Mouse (Mus musculus) heart, embryonic 16.5 days (tissue): Measurements from ENCODE around the gene Prdx6. TPM values are rescaled to one million over a fixed set of nuclear protein-coding genes. Genes with fewer than 3 reads are reported as not detected.

Experiments used
- ATAC-seq: fragments of 200-750 bp; cut with Nextera tagmentation; replicated peaks from 2 replicates; pipeline ENCODE4 v1.8.0; 2017; ENCODE audit warnings: moderate number of reproducible peaks; ENCODE audit not compliant: insufficient read depth, low FRiP score; ENCODE audit errors: extremely low read depth
- H3K27ac ChIP-seq: fragments of 300-500 bp; sonication (generic); 2 replicates; pipeline ENCODE4 v1.5.1; 2014; ENCODE audit warnings: mild to moderate bottlenecking, low read length, control low read depth, moderate library complexity
- H3K27me3 ChIP-seq: fragments of 300-500 bp; sonication (generic); 2 replicates; pipeline ENCODE4 v1.6.1; 2014; ENCODE audit warnings: low read length, mixed read lengths; ENCODE audit not compliant: control insufficient read depth, insufficient read depth
- H3K36me3 ChIP-seq: fragments of 300-500 bp; sonication (generic); 2 replicates; pipeline ENCODE4 v1.6.1; 2014; ENCODE audit not compliant: control insufficient read depth, insufficient read depth
- H3K4me1 ChIP-seq: fragments of 300-500 bp; sonication (generic); 2 replicates; pipeline ENCODE4 v1.6.1; 2014; ENCODE audit warnings: low read length, mixed read lengths; ENCODE audit not compliant: control insufficient read depth, insufficient read depth
- H3K4me2 ChIP-seq: fragments of 300-500 bp; sonication (generic); 2 replicates; pipeline ENCODE4 v1.6.1; 2014; ENCODE audit warnings: low read depth, mild to moderate bottlenecking, control low read depth, low read length
- H3K4me3 ChIP-seq: fragments of 300-500 bp; sonication (generic); 2 replicates; pipeline ENCODE4 v1.5.1; 2014; ENCODE audit warnings: mild to moderate bottlenecking, control low read depth, low read length
- H3K9ac ChIP-seq: fragments of 300-500 bp; sonication (generic); 2 replicates; pipeline ENCODE4 v1.6.1; 2014; ENCODE audit warnings: low read length, control low read depth
- H3K9me3 ChIP-seq: fragments of 300-500 bp; sonication (generic); replicated peaks from 2 replicates; pipeline ENCODE4 v1.6.1; 2016; ENCODE audit warnings: low read length; ENCODE audit not compliant: control insufficient read depth
- whole genome bisulfite sequencing: fragments of 180-500 bp; shearing (Covaris S2); extraction: QIAGEN DNeasy Blood & Tissue Kit; methylation state at CpG from one replicate; pipeline ENCODE4 v1.1.7; 2014; 5-methylcytosine and 5-hydroxymethylcytosine counted together
- polyA plus RNA-seq: library from polyadenylated mRNA; unstranded; fragments of >200 nt; fragmentation: Nextera tagmentation; extraction: Ambion mirVana; gene quantifications from 2 replicates; pipeline ENCODE4 v1.2.1, GENCODE M21; 2015

The Prdx6 gene
- polyA plus RNA-seq, 1 experiment from 2014 or later, result 319 TPM

- no peaks in the 10 kb centered on the region for H3K4me1 ChIP-seq
- no peak for ATAC-seq
These were observed 5.9 kb upstream of the Prdx6 start for GRCm38 (mm10) chr1:161256918-161257317.

GRCm38 (mm10) chr1:161254361-161254760 is 3.3 kb upstream of the Prdx6 start:
- ATAC-seq, result no peak
- no peak overlapping the region for H3K9ac ChIP-seq
- no peaks in the 10 kb centered on the region for H3K36me3 ChIP-seq
- no peaks in the 10 kb centered on the region for H3K9me3 ChIP-seq
- no peak overlapping the region for H3K27ac ChIP-seq
- no peak overlapping the region for H3K4me3 ChIP-seq
- H3K4me2 ChIP-seq, result no peak overlapping the region
- H3K4me1 ChIP-seq, result peaks cover 6% of the 10 kb centered on the region
- no peaks in the 10 kb centered on the region for H3K27me3 ChIP-seq
- 88% methylated on average over 1 of the region's 1 CpGs for WGBS

More at GRCm38 (mm10) chr1:161256918-161257317, 5.9 kb upstream of the Prdx6 start:
- 70% methylated on average over 7 of the region's 7 CpGs for WGBS
- Histone ChIP-seq H3K4me2 (no peak overlapping the region), H3K4me3 (no peak overlapping the region), H3K9ac (no peak overlapping the region), H3K27ac (no peak overlapping the region), H3K36me3 (no peaks in the 10 kb centered on the region), H3K9me3 (no peaks in the 10 kb centered on the region), H3K27me3 (no peaks in the 10 kb centered on the region)

GRCm38 (mm10) chr1:161252901-161253300 is 1.9 kb upstream of the Prdx6 start:
- Histone ChIP-seq H3K27ac (no peak overlapping the region), H3K4me3 (no peak overlapping the region), H3K4me1 (peaks cover 20% of the 10 kb centered on the region), H3K36me3 (no peaks in the 10 kb centered on the region), H3K9ac (no peak overlapping the region), H3K27me3 (no peaks in the 10 kb centered on the region), H3K4me2 (no peak overlapping the region), H3K9me3 (no peaks in the 10 kb centered on the region)
- WGBS, result 76% methylated on average over 3 of the region's 3 CpGs
- no peak for ATAC-seq

- no peak overlapping the region for H3K4me3 ChIP-seq
- H3K36me3 ChIP-seq, result no peaks in the 10 kb centered on the region
- no peaks in the 10 kb centered on the region for H3K27me3 ChIP-seq
- no peaks in the 10 kb centered on the region for H3K9me3 ChIP-seq
- no peak overlapping the region for H3K9ac ChIP-seq
- no peak overlapping the region for H3K4me2 ChIP-seq
- H3K4me1 ChIP-seq, result peaks cover 20% of the 10 kb centered on the region
- 61% methylated on average over 9 of the region's 9 CpGs for WGBS
- H3K27ac ChIP-seq, result no peak overlapping the region
- no peak for ATAC-seq
These were observed 1.3 kb upstream of the Prdx6 start for GRCm38 (mm10) chr1:161252365-161252764.

GRCm38 (mm10) chr1:161251417-161252265 is 622 bp upstream of the Prdx6 start:
- H3K9ac ChIP-seq, result no peak overlapping the region; the same call in 1 of the 2 replicates
- no peaks in the 10 kb centered on the region for H3K36me3 ChIP-seq
- H3K4me3 ChIP-seq, result peak overlapping the region; percentile 88
- WGBS, result 62% methylated on average over 9 of the region's 9 CpGs
- ATAC-seq, result peak; percentile 12; the same call in 1 of the 2 replicates
- H3K9me3 ChIP-seq, result no peaks in the 10 kb centered on the region
- peak overlapping the region; percentile 81 for H3K4me2 ChIP-seq
- no peaks in the 10 kb centered on the region for H3K27me3 ChIP-seq
- peak overlapping the region; percentile 41; the same call in 1 of the 2 replicates for H3K27ac ChIP-seq
- peaks cover 20% of the 10 kb centered on the region for H3K4me1 ChIP-seq

GRCm38 (mm10) chr1:161250031-161250603 is 902 bp downstream of the Prdx6 start:
- Histone ChIP-seq H3K9ac (peak overlapping the region; percentile 98), H3K4me3 (peak overlapping the region; percentile 88), H3K4me1 (peaks cover 20% of the 10 kb centered on the region), H3K27me3 (no peaks in the 10 kb centered on the region), H3K27ac (peak overlapping the region; percentile 85), H3K4me2 (peak overlapping the region; percentile 81), H3K9me3 (no peaks in the 10 kb centered on the region), H3K36me3 (peaks cover 4% of the 10 kb centered on the region)
- peak; percentile 41; the same call in 1 of the 2 replicates for ATAC-seq
- WGBS, result 2% methylated on average over 15 of the region's 15 CpGs

GRCm38 (mm10) chr1:161249442-161249841 is 1.6 kb downstream of the Prdx6 start:
- 15% methylated on average over 6 of the region's 6 CpGs for WGBS
- H3K4me3 ChIP-seq, result peak overlapping the region; percentile 88
- ATAC-seq, result no peak
- H3K4me1 ChIP-seq, result peaks cover 20% of the 10 kb centered on the region
- H3K4me2 ChIP-seq, result peak overlapping the region; percentile 81
- H3K9me3 ChIP-seq, result no peaks in the 10 kb centered on the region
- peak overlapping the region; percentile 98 for H3K9ac ChIP-seq
- H3K36me3 ChIP-seq, result peaks cover 4% of the 10 kb centered on the region
- H3K27ac ChIP-seq, result no peak overlapping the region; the same call in 1 of the 2 replicates
- H3K27me3 ChIP-seq, result no peaks in the 10 kb centered on the region

GRCm38 (mm10) chr1:161248685-161249084 is 2.3 kb downstream of the Prdx6 start:
- Histone ChIP-seq H3K27ac (no peak overlapping the region), H3K27me3 (no peaks in the 10 kb centered on the region), H3K4me3 (peak overlapping the region; percentile 88; the same call in 1 of the 2 replicates), H3K4me2 (peak overlapping the region; percentile 81), H3K36me3 (peaks cover 11% of the 10 kb centered on the region), H3K4me1 (peaks cover 20% of the 10 kb centered on the region), H3K9me3 (no peaks in the 10 kb centered on the region), H3K9ac (no peak overlapping the region)
- WGBS, result 38% methylated on average over 7 of the region's 7 CpGs
- ATAC-seq, result no peak
